Mouse (Mus musculus): ENCODE measurements around the gene Lyve1. TPM values are rescaled to one million over a fixed set of nuclear protein-coding genes. Genes with fewer than 3 reads are reported as not detected.

Gene Lyve1
- 4.5 and 5.0 TPM in 2 replicates for total RNA-seq (2023)

GRCm38 (mm10) chr7:110862751-110863289 lies at the start of gene Lyve1:
Lyve1 (minus strand) TSS chr7:110863239.

GRCm38 (mm10) chr7:110843916-110844874 lies 18.8 kb downstream of the Lyve1 start, which contains the start of gene Rnf141:
Rnf141 (minus strand) TSS chr7:110844457.

Other genes with a start within 250 kb of the Lyve1 start
- 0.95 and 2.1 TPM in 2 replicates for gene Sbf2, start 248.3 kb downstream of the Lyve1 start, total RNA-seq (2023)
- 0.39 TPM in 1 of 2 replicates, not detected in the other for gene Adm, start 235.6 kb downstream of the Lyve1 start, total RNA-seq (2023)
- 118 and 139 TPM in 2 replicates for gene Ampd3, start 95.0 kb downstream of the Lyve1 start, total RNA-seq (2023)
- gene Rnf141, start 18.8 kb downstream of the Lyve1 start, total RNA-seq (2023), result 73.7 and 74.6 TPM in 2 replicates
- gene Mrvi1, start 119.2 kb upstream of the Lyve1 start, total RNA-seq (2023), result 0.52 and 1.9 TPM in 2 replicates
- 39.6 and 42.9 TPM in 2 replicates for gene Ctr9, start 165.7 kb upstream of the Lyve1 start, total RNA-seq (2023)
- 820 and 1,021 TPM in 2 replicates for gene Eif4g2, start 219.8 kb upstream of the Lyve1 start, total RNA-seq (2023)

Data from neutrophil, adult 65 days (primary cell).